Mouse (Mus musculus): Measurements from ENCODE around the gene Acss2. TPM values are rescaled to one million over a fixed set of nuclear protein-coding genes. Genes with fewer than 3 reads are reported as not detected.

Acss2 gene
- total RNA-seq (2017): 24.4 and 25.8 TPM in 2 replicates

GRCm38 (mm10) chr2:155517455-155518423, at the start of gene Acss2, which contains the start of gene Ggt7:
Acss2 (plus strand) TSS chr2:155517948.
Ggt7 (minus strand) TSS chr2:155518237.
- peak; percentile 93 for ATAC-seq (ENCODE audit: extremely low read depth, insufficient number of reproducible peaks, low FRiP score, poor library complexity, severe bottlenecking)

- 0 out of 2 replicates have a peak, but pooled peaks have one; percentile 6 for ATAC-seq (ENCODE audit: extremely low read depth, insufficient number of reproducible peaks, low FRiP score, poor library complexity, severe bottlenecking)
Measured at GRCm38 (mm10) chr2:155472671-155473569, 44.8 kb upstream of the Acss2 start.

- ATAC-seq (ENCODE audit: extremely low read depth, insufficient number of reproducible peaks, low FRiP score, poor library complexity, severe bottlenecking): peak; percentile 59
Measured at GRCm38 (mm10) chr2:155473570-155474088, 44.1 kb upstream of the Acss2 start, which contains the start of gene Ncoa6. Ncoa6 (minus strand) TSS chr2:155473894.

- peak; percentile 67; the same call in 1 of the 2 replicates for ATAC-seq (ENCODE audit: extremely low read depth, insufficient number of reproducible peaks, low FRiP score, poor library complexity, severe bottlenecking)
Measured at GRCm38 (mm10) chr2:155482021-155482420, 35.7 kb upstream of the Acss2 start.

- no peak for ATAC-seq (ENCODE audit: extremely low read depth, insufficient number of reproducible peaks, low FRiP score, poor library complexity, severe bottlenecking)
Measured at GRCm38 (mm10) chr2:155490998-155491397, 26.8 kb upstream of the Acss2 start.

- ATAC-seq (ENCODE audit: extremely low read depth, insufficient number of reproducible peaks, low FRiP score, poor library complexity, severe bottlenecking): no peak
Measured at GRCm38 (mm10) chr2:155502596-155502995, 15.2 kb upstream of the Acss2 start.

- no peak for ATAC-seq (ENCODE audit: extremely low read depth, insufficient number of reproducible peaks, low FRiP score, poor library complexity, severe bottlenecking)
Measured at GRCm38 (mm10) chr2:155504440-155505355, 13.1 kb upstream of the Acss2 start.

- no peak for ATAC-seq (ENCODE audit: extremely low read depth, insufficient number of reproducible peaks, low FRiP score, poor library complexity, severe bottlenecking)
Measured at GRCm38 (mm10) chr2:155505811-155506210, 11.9 kb upstream of the Acss2 start.

- ATAC-seq (ENCODE audit: extremely low read depth, insufficient number of reproducible peaks, low FRiP score, poor library complexity, severe bottlenecking): no peak
Measured at GRCm38 (mm10) chr2:155507721-155508470, 9.9 kb upstream of the Acss2 start.

GRCm38 (mm10) chr2:155512479-155512878, 5.3 kb upstream of the Acss2 start:
- ATAC-seq (ENCODE audit: extremely low read depth, insufficient number of reproducible peaks, low FRiP score, poor library complexity, severe bottlenecking): peak; percentile 49; the same call in 1 of the 2 replicates

GRCm38 (mm10) chr2:155513543-155513942, 4.2 kb upstream of the Acss2 start:
- ATAC-seq (ENCODE audit: extremely low read depth, insufficient number of reproducible peaks, low FRiP score, poor library complexity, severe bottlenecking): no peak

GRCm38 (mm10) chr2:155514666-155515065, 3.1 kb upstream of the Acss2 start:
- ATAC-seq (ENCODE audit: extremely low read depth, insufficient number of reproducible peaks, low FRiP score, poor library complexity, severe bottlenecking): peak; percentile 13; the same call in 1 of the 2 replicates

GRCm38 (mm10) chr2:155515941-155516340, 1.8 kb upstream of the Acss2 start:
- no peak for ATAC-seq (ENCODE audit: extremely low read depth, insufficient number of reproducible peaks, low FRiP score, poor library complexity, severe bottlenecking)

- ATAC-seq (ENCODE audit: extremely low read depth, insufficient number of reproducible peaks, low FRiP score, poor library complexity, severe bottlenecking): no peak
Measured at GRCm38 (mm10) chr2:155518531-155519270, 953 bp downstream of the Acss2 start.

GRCm38 (mm10) chr2:155523706-155524105, 6.0 kb downstream of the Acss2 start:
- ATAC-seq (ENCODE audit: extremely low read depth, insufficient number of reproducible peaks, low FRiP score, poor library complexity, severe bottlenecking): no peak

GRCm38 (mm10) chr2:155524378-155524777, 6.6 kb downstream of the Acss2 start:
- no peak for ATAC-seq (ENCODE audit: extremely low read depth, insufficient number of reproducible peaks, low FRiP score, poor library complexity, severe bottlenecking)

GRCm38 (mm10) chr2:155527367-155527766, 9.6 kb downstream of the Acss2 start:
- no peak for ATAC-seq (ENCODE audit: extremely low read depth, insufficient number of reproducible peaks, low FRiP score, poor library complexity, severe bottlenecking)

Data from neutrophil, adult 5-6 weeks (primary cell).